Mouse (Mus musculus) B cell, adult 62 days (primary cell): ENCODE data around the gene Hspd1. TPM values are rescaled to one million over a fixed set of nuclear protein-coding genes. Genes with fewer than 3 reads are reported as not detected.

Experiments
- total RNA-seq: library from RNA; stranded (reverse); gene quantifications from 4 replicates; pipeline ENCODE4 v1.2.4, GENCODE M21; 2023

The Hspd1 gene
- 124 to 155 TPM (median 132 TPM) in 4 replicates for total RNA-seq

GRCm38 (mm10) chr1:55087932-55088610, at the start of gene Hspd1, which contains the start of gene Hspe1:
Hspd1 (minus strand) TSS chr1:55088243.
Hspe1 (plus strand) TSS chr1:55088132.

GRCm38 (mm10) chr1:55130943-55131401, 42.9 kb upstream of the Hspd1 start, which contains the start of gene Mob4:
Mob4 (plus strand) TSS chr1:55131231.

GRCm38 (mm10) chr1:55052355-55052953, 35.6 kb downstream of the Hspd1 start, which contains the start of gene Coq10b:
Coq10b (plus strand) TSS chr1:55052770.

Other genes starting within 250 kb of the Hspd1 start
- gene Ankrd44, start 161.9 kb downstream of the Hspd1 start, total RNA-seq: 393 to 441 TPM (median 425 TPM) in 4 replicates
- 449 to 461 TPM (median 456 TPM) in 4 replicates for gene Sf3b1, start 60.8 kb downstream of the Hspd1 start, total RNA-seq
- 65.5 to 76.1 TPM (median 70.7 TPM) in 4 replicates for gene Coq10b, start 35.5 kb downstream of the Hspd1 start, total RNA-seq
- 135 to 169 TPM (median 140 TPM) in 4 replicates for gene Hspe1, start 111 bp downstream of the Hspd1 start, total RNA-seq
- gene Mob4, start 43.0 kb upstream of the Hspd1 start, total RNA-seq: 106 to 107 TPM (median 106 TPM) in 4 replicates
- 6.4 to 9.9 TPM (median 9.1 TPM) in 4 replicates for gene Rftn2, start 138.5 kb upstream of the Hspd1 start, total RNA-seq
- 13.2 to 14.3 TPM (median 13.7 TPM) in 4 replicates for gene Mars2, start 148.9 kb upstream of the Hspd1 start, total RNA-seq